Mouse (Mus musculus) ES-E14 (cell line): ENCODE measurements around the gene Vps9d1. TPM values are rescaled to one million over a fixed set of nuclear protein-coding genes. Genes with fewer than 3 reads are reported as not detected.

Source experiments
- DNase-seq: peaks from one replicate; pipeline ENCODE4 v3.0.0-alpha.2; 2013; ENCODE audit warnings: low read depth, low spot score
- H3K27ac ChIP-seq: 2 replicates; pipeline ENCODE4 v1.5.1; 2012; ENCODE audit warnings: low read depth, mild to moderate bottlenecking, low read length, moderate library complexity, mixed read lengths; ENCODE audit not compliant: poor library complexity, insufficient read depth, severe bottlenecking
- H3K36me3 ChIP-seq: 2 replicates; pipeline ENCODE4 v1.6.1; 2012; ENCODE audit warnings: mild to moderate bottlenecking, low read length, moderate library complexity, mixed read lengths; ENCODE audit not compliant: control insufficient read depth, poor library complexity, insufficient read depth, severe bottlenecking
- H3K4me1 ChIP-seq, 2 experiments: fragments of 150-350 bp in 1 of 2; sonication (generic) in 1 of 2; 2 replicates each; pipeline ENCODE4 v1.6.1; 2012; ENCODE audit warnings: low read length in 2 of 2, mild to moderate bottlenecking in 1 of 2, mixed read lengths in 1 of 2; ENCODE audit not compliant: control insufficient read depth in 2 of 2, insufficient read depth in 2 of 2, poor library complexity in 1 of 2
- H3K4me3 ChIP-seq, 2 experiments: fragments of 150-350 bp in 1 of 2; sonication (generic) in 1 of 2; 2 replicates each; pipeline ENCODE4 v1.5.1; 2012; ENCODE audit warnings: low read length in 2 of 2, low read depth in 1 of 2, mild to moderate bottlenecking in 1 of 2, mixed read lengths in 1 of 2; ENCODE audit not compliant: insufficient read depth in 1 of 2, poor library complexity in 1 of 2, severe bottlenecking in 1 of 2
- H3K9ac ChIP-seq: 2 replicates; pipeline ENCODE4 v1.6.1; 2012; ENCODE audit warnings: low read depth, mild to moderate bottlenecking, low read length, mixed read lengths; ENCODE audit not compliant: poor library complexity, insufficient read depth, severe bottlenecking
- H3K9me3 ChIP-seq: fragments of 150-350 bp; sonication (generic); 2 replicates; pipeline ENCODE4 v1.6.1; 2012; ENCODE audit warnings: low read depth, mild to moderate bottlenecking, low read length; ENCODE audit not compliant: control insufficient read depth, insufficient read depth
- CHD2 ChIP-seq: IDR thresholded peaks from 2 replicates; pipeline ENCODE4 v1.6.1; 2014; ENCODE audit warnings: mild to moderate bottlenecking, low read depth, low read length, inconsistent platforms
- HCFC1 ChIP-seq: IDR thresholded peaks from 2 replicates; pipeline ENCODE4 v1.6.1; 2012; ENCODE audit warnings: low read length, inconsistent platforms, borderline replicate concordance; ENCODE audit not compliant: insufficient read depth
- MAFK ChIP-seq: IDR thresholded peaks from 2 replicates; pipeline ENCODE4 v1.6.1; 2014; ENCODE audit warnings: mild to moderate bottlenecking, low read depth, low read length, inconsistent platforms; ENCODE audit not compliant: insufficient read depth
- ZC3H11A ChIP-seq: IDR thresholded peaks from 2 replicates; pipeline ENCODE4 v1.6.1; 2012; ENCODE audit warnings: low read depth, mild to moderate bottlenecking, inconsistent platforms, low read length, borderline replicate concordance
- ZNF384 ChIP-seq: IDR thresholded peaks from 2 replicates; pipeline ENCODE4 v1.6.1; 2012; ENCODE audit warnings: low read depth, low read length, inconsistent platforms
- in situ Hi-C, 2 experiments: fragments of 600-800 bp; cut with MboI; formaldehyde crosslinking; loops; one replicate each; pipeline ENCODE4 v1.15.1; 2025; ENCODE audit warnings: low sequenced_read_pairs in 2 of 2, inconsistent platforms in 1 of 2; ENCODE audit not compliant: unreplicated experiment in 2 of 2
- total RNA-seq: library from RNA; depleted of rRNA; stranded (reverse); fragments of 300-350 nt; gene quantifications from 2 replicates; pipeline ENCODE4 v1.2.3, GENCODE M21; 2012

Gene Vps9d1
- total RNA-seq, 1 experiment = 10.8 TPM

GRCm38 (mm10) chr8:123248596-123248995, 5.6 kb downstream of the Vps9d1 start:
- Histone ChIP-seq H3K4me3 (no peak overlapping the region), H3K36me3 (no peaks in the 10 kb centered on the region), H3K27ac (no peak overlapping the region), H3K9ac (no peak overlapping the region), H3K9me3 (no peaks in the 10 kb centered on the region), H3K4me1 (peaks cover 0 to 2% of the 10 kb centered on the region in 2 experiments; a peak in 1 of 4 replicates)
- DNase-seq = no peak
- in situ Hi-C loops = no loop called here
- TF ChIP-seq HCFC1 (no peak), ZNF384 (no peak), ZC3H11A (no peak), MAFK (no peak), CHD2 (no peak)

GRCm38 (mm10) chr8:123247748-123248147, 6.4 kb downstream of the Vps9d1 start:
- H3K9ac ChIP-seq = no peak overlapping the region
- H3K4me3 ChIP-seq = no peak overlapping the region
- no peaks in the 10 kb centered on the region for H3K36me3 ChIP-seq
- H3K4me1 ChIP-seq = peaks cover 0 to 2% of the 10 kb centered on the region in 2 experiments; a peak in 1 of 4 replicates
- no peak for TF ChIP-seq CHD2
- no peak for TF ChIP-seq MAFK
- TF ChIP-seq ZNF384 = no peak
- no peak for TF ChIP-seq HCFC1
- no peak for TF ChIP-seq ZC3H11A
- H3K27ac ChIP-seq = no peak overlapping the region
- DNase-seq = no peak
- in situ Hi-C loops = no loop called here
- no peaks in the 10 kb centered on the region for H3K9me3 ChIP-seq

- no peak overlapping the region for H3K9ac ChIP-seq
- no peaks in the 10 kb centered on the region for H3K9me3 ChIP-seq
- no peak for DNase-seq
- H3K36me3 ChIP-seq = peaks cover 2% of the 10 kb centered on the region; the same call in 1 of the 2 replicates
- H3K27ac ChIP-seq = no peak overlapping the region
- H3K4me3 ChIP-seq = no peak overlapping the region
- no peak for TF ChIP-seq HCFC1
- TF ChIP-seq MAFK = no peak
- no peak for TF ChIP-seq ZNF384
- TF ChIP-seq CHD2 = no peak
- TF ChIP-seq ZC3H11A = no peak
- in situ Hi-C loops = no loop called here
- peaks cover 0 to 2% of the 10 kb centered on the region in 2 experiments; a peak in 1 of 4 replicates for H3K4me1 ChIP-seq
Observed at GRCm38 (mm10) chr8:123245543-123245942, 8.6 kb downstream of the Vps9d1 start.

- TF ChIP-seq MAFK (no peak), ZNF384 (no peak), CHD2 (no peak), ZC3H11A (no peak), HCFC1 (no peak)
- Histone ChIP-seq H3K9me3 (no peaks in the 10 kb centered on the region), H3K4me3 (no peak overlapping the region), H3K4me1 (peaks cover 0 to 2% of the 10 kb centered on the region in 2 experiments; a peak in 1 of 4 replicates), H3K9ac (no peak overlapping the region), H3K36me3 (peaks cover 2% of the 10 kb centered on the region; the same call in 1 of the 2 replicates), H3K27ac (no peak overlapping the region)
- in situ Hi-C loops = no loop called here
- no peak for DNase-seq
Observed at GRCm38 (mm10) chr8:123244382-123244781, 9.8 kb downstream of the Vps9d1 start.

- in situ Hi-C loops = no loop called here
- H3K27ac ChIP-seq = no peak overlapping the region
- H3K36me3 ChIP-seq = peaks cover 2% of the 10 kb centered on the region; the same call in 1 of the 2 replicates
- H3K9me3 ChIP-seq = no peaks in the 10 kb centered on the region
- H3K4me1 ChIP-seq = peaks cover 0 to 2% of the 10 kb centered on the region in 2 experiments; a peak in 1 of 4 replicates
- no peak for DNase-seq
- TF ChIP-seq ZNF384 (no peak), HCFC1 (no peak), CHD2 (no peak)
- H3K9ac ChIP-seq = no peak overlapping the region
- no peak overlapping the region for H3K4me3 ChIP-seq
Observed at GRCm38 (mm10) chr8:123243053-123243452, 11.1 kb downstream of the Vps9d1 start.
